Mouse (Mus musculus) erythroblast, embryonic 14.5 days (primary cell): Measurements from ENCODE around the gene App.

Source experiments
- GATA1 ChIP-seq: IDR thresholded peaks from 2 replicates; pipeline ENCODE4 v1.6.1; 2012; ENCODE audit warnings: low read length, inconsistent platforms, mixed read lengths
- TAL1 ChIP-seq: IDR thresholded peaks from 3 replicates; pipeline ENCODE4 v1.6.1; 2012; ENCODE audit warnings: low read length, inconsistent platforms, mixed read lengths

- no peak for TF ChIP-seq GATA1
- TF ChIP-seq TAL1: no peak
Measured at GRCm38 (mm10) chr16:84985340-84985739, 188.2 kb downstream of the App start.
